Mouse (Mus musculus) MEL (cell line): ENCODE data around the gene Fnip2. TPM values are rescaled to one million over a fixed set of nuclear protein-coding genes. Genes with fewer than 3 reads are reported as not detected.

Experiments
- DNase-seq: peaks from one replicate; pipeline ENCODE4 v3.0.0; 2011; ENCODE audit warnings: low read depth, low spot score
- H3K27ac ChIP-seq: 2 replicates; pipeline ENCODE4 v1.5.1; 2012; ENCODE audit warnings: low read depth, mild to moderate bottlenecking, control low read depth, low read length, moderate library complexity; ENCODE audit not compliant: control insufficient read depth
- H3K27me3 ChIP-seq, 2 experiments: fragments of 150-350 bp in 1 of 2; sonication (generic) in 1 of 2; 2 replicates each; pipeline ENCODE4 v1.6.1; 2012; ENCODE audit warnings: low read length in 2 of 2, mild to moderate bottlenecking in 2 of 2, improper control_type of control experiment in 1 of 2, moderate library complexity in 1 of 2; ENCODE audit not compliant: insufficient read depth in 2 of 2, control insufficient read depth in 1 of 2
- H3K36me3 ChIP-seq, 2 experiments: 2 replicates each; pipeline ENCODE4 v1.6.1; 2012 to 2014; ENCODE audit warnings: low read length in 2 of 2, improper control_type of control experiment in 1 of 2, inconsistent platforms in 1 of 2, mild to moderate bottlenecking in 1 of 2; ENCODE audit not compliant: insufficient read depth in 2 of 2, control insufficient read depth in 1 of 2
- H3K4me1 ChIP-seq, 2 experiments: fragments of 150-350 bp in 1 of 2; sonication (generic) in 1 of 2; 2 replicates each; pipeline ENCODE4 v1.6.1; 2012; ENCODE audit warnings: low read length in 2 of 2, improper control_type of control experiment in 1 of 2, mild to moderate bottlenecking in 1 of 2; ENCODE audit not compliant: insufficient read depth in 2 of 2, control insufficient read depth in 1 of 2
- H3K4me3 ChIP-seq, 2 experiments: fragments of 150-350 bp in 1 of 2; sonication (generic) in 1 of 2; 2 replicates each; pipeline ENCODE4 v1.5.1; 2012; ENCODE audit warnings: low read depth in 2 of 2, low read length in 2 of 2, mild to moderate bottlenecking in 2 of 2, moderate library complexity in 2 of 2, control low read depth in 1 of 2, improper control_type of control experiment in 1 of 2; ENCODE audit not compliant: control insufficient read depth in 1 of 2, insufficient read depth in 1 of 2
- H3K79me2 ChIP-seq: 2 replicates; pipeline ENCODE4 v1.6.1; 2012; ENCODE audit warnings: mild to moderate bottlenecking, low read length, moderate library complexity; ENCODE audit not compliant: control insufficient read depth, poor library complexity, insufficient read depth
- H3K9ac ChIP-seq: 2 replicates; pipeline ENCODE4 v1.6.1; 2012; ENCODE audit warnings: low read depth, mild to moderate bottlenecking, control low read depth, low read length, moderate library complexity; ENCODE audit not compliant: control insufficient read depth, poor library complexity, severe bottlenecking
- H3K9me3 ChIP-seq: fragments of 150-350 bp; sonication (generic); replicated peaks from 2 replicates; pipeline ENCODE4 v1.6.1; 2012; ENCODE audit warnings: mild to moderate bottlenecking, low read length, improper control_type of control experiment, moderate library complexity; ENCODE audit not compliant: insufficient read depth
- BHLHE40 ChIP-seq: IDR thresholded peaks from 2 replicates; pipeline ENCODE4 v1.6.1; 2012; ENCODE audit warnings: low read depth, mild to moderate bottlenecking, inconsistent platforms, low read length, improper control_type of control experiment, borderline replicate concordance
- CHD1 ChIP-seq: IDR thresholded peaks from 2 replicates; pipeline ENCODE4 v1.6.1; 2012; ENCODE audit warnings: low read depth, mild to moderate bottlenecking, inconsistent platforms, low read length, improper control_type of control experiment
- E2F4 ChIP-seq: IDR thresholded peaks from 2 replicates; pipeline ENCODE4 v1.6.1; 2011; ENCODE audit warnings: low read depth, low read length, improper control_type of control experiment, borderline replicate concordance
- ELF1 ChIP-seq: IDR thresholded peaks from 2 replicates; pipeline ENCODE4 v1.6.1; 2014; ENCODE audit warnings: low read depth, mild to moderate bottlenecking, inconsistent platforms, low read length, improper control_type of control experiment, moderate library complexity
- EP300 ChIP-seq, 2 experiments: IDR thresholded peaks; 2 replicates each; pipeline ENCODE4 v1.6.1; 2011; ENCODE audit warnings: improper control_type of control experiment in 2 of 2, low read length in 2 of 2, low read depth in 1 of 2, mild to moderate bottlenecking in 1 of 2
- GABPA ChIP-seq: IDR thresholded peaks from 2 replicates; pipeline ENCODE4 v1.6.1; 2012; ENCODE audit warnings: low read depth, mild to moderate bottlenecking, inconsistent platforms, low read length, improper control_type of control experiment, moderate library complexity
- HCFC1 ChIP-seq: IDR thresholded peaks from 2 replicates; pipeline ENCODE4 v1.6.1; 2012; ENCODE audit warnings: low read depth, mild to moderate bottlenecking, inconsistent platforms, low read length, improper control_type of control experiment, moderate library complexity
- JUND ChIP-seq: IDR thresholded peaks from 2 replicates; pipeline ENCODE4 v1.6.1; 2011; ENCODE audit warnings: low read depth, mild to moderate bottlenecking, improper control_type of control experiment, low read length
- KAT2A ChIP-seq: conservative IDR thresholded peaks from 2 replicates; pipeline ENCODE4 v1.6.1; 2012; ENCODE audit warnings: low read depth, low read length, improper control_type of control experiment, inconsistent platforms
- MAZ ChIP-seq: IDR thresholded peaks from 2 replicates; pipeline ENCODE4 v1.6.1; 2012; ENCODE audit warnings: low read depth, mild to moderate bottlenecking, inconsistent platforms, low read length, improper control_type of control experiment
- MEF2A ChIP-seq: IDR thresholded peaks from 2 replicates; pipeline ENCODE4 v1.6.1; 2014; ENCODE audit warnings: low read depth, mild to moderate bottlenecking, inconsistent platforms, low read length, improper control_type of control experiment; ENCODE audit not compliant: poor library complexity, insufficient replicate concordance, severe bottlenecking; ENCODE audit errors: extremely low read depth
- MXI1 ChIP-seq: IDR thresholded peaks from 2 replicates; pipeline ENCODE4 v1.6.1; 2011; ENCODE audit warnings: mild to moderate bottlenecking, low read depth, low read length, improper control_type of control experiment
- NELFE ChIP-seq: IDR thresholded peaks from 2 replicates; pipeline ENCODE4 v1.6.1; 2011; ENCODE audit warnings: low read depth, low read length, improper control_type of control experiment
- POLR2A ChIP-seq, 2 experiments: IDR thresholded peaks; 2 replicates each; pipeline ENCODE4 v1.6.1; 2011 to 2012; ENCODE audit warnings: low read length in 2 of 2, mild to moderate bottlenecking in 2 of 2, control low read depth in 1 of 2, improper control_type of control experiment in 1 of 2, low read depth in 1 of 2, moderate library complexity in 1 of 2; ENCODE audit not compliant: control insufficient read depth in 1 of 2, insufficient read depth in 1 of 2, poor library complexity in 1 of 2
- POLR2AphosphoS5 ChIP-seq: IDR thresholded peaks from 2 replicates; pipeline ENCODE4 v1.6.1; 2012; ENCODE audit warnings: low read depth, borderline replicate concordance, mild to moderate bottlenecking, inconsistent platforms, low read length, moderate library complexity, mixed read lengths
- RCOR1 ChIP-seq: IDR thresholded peaks from 2 replicates; pipeline ENCODE4 v1.6.1; 2012; ENCODE audit warnings: low read depth, mild to moderate bottlenecking, inconsistent platforms, low read length, improper control_type of control experiment
- SIN3A ChIP-seq: IDR thresholded peaks from 2 replicates; pipeline ENCODE4 v1.6.1; 2012; ENCODE audit warnings: low read length, improper control_type of control experiment, inconsistent platforms
- TAL1 ChIP-seq: IDR thresholded peaks from 2 replicates; pipeline ENCODE4 v1.6.1; 2012; ENCODE audit warnings: mild to moderate bottlenecking, inconsistent platforms, low read length, moderate library complexity, mixed read lengths
- TCF12 ChIP-seq: IDR thresholded peaks from 2 replicates; pipeline ENCODE4 v1.6.1; 2014; ENCODE audit warnings: low read depth, mild to moderate bottlenecking, inconsistent platforms, low read length, improper control_type of control experiment, moderate library complexity
- USF2 ChIP-seq, 2 experiments: IDR thresholded peaks; 2 replicates each; pipeline ENCODE4 v1.6.1; 2011 to 2012; ENCODE audit warnings: improper control_type of control experiment in 2 of 2, low read length in 2 of 2, borderline replicate concordance in 1 of 2, inconsistent platforms in 1 of 2, low read depth in 1 of 2, mild to moderate bottlenecking in 1 of 2; ENCODE audit not compliant: insufficient read depth in 1 of 2
- ZNF384 ChIP-seq: IDR thresholded peaks from 2 replicates; pipeline ENCODE4 v1.6.1; 2012; ENCODE audit warnings: low read depth, mild to moderate bottlenecking, inconsistent platforms, low read length, improper control_type of control experiment
- polyA plus RNA-seq, 2 experiments: library from polyadenylated mRNA; stranded (reverse) in 1 of 2; unstranded in 1 of 2; fragments of >175 nt in 1 of 2; fragments of >200 nt in 1 of 2; gene quantifications; 2 replicates each; pipeline versions ENCODE4 v1.2.1 to v1.2.4; 2012; ENCODE audit warnings: low replicate concordance in 2 of 2, low read depth in 1 of 2; ENCODE audit not compliant: insufficient read length in 2 of 2, insufficient read depth in 1 of 2, missing spikeins in 1 of 2
- total RNA-seq: library from RNA; depleted of rRNA; stranded (reverse); fragments of 300-350 nt; gene quantifications from 2 replicates; pipeline ENCODE4 v1.2.3, GENCODE M21; 2012

Gene Fnip2
- total and polyA plus RNA-seq, 3 experiments = 10.4 to 65.8 (median 11.0) TPM

GRCm38 (mm10) chr3:79519862-79520261 is 47.7 kb downstream of the Fnip2 start:
- Histone ChIP-seq H3K27ac (no peak overlapping the region), H3K9me3 (no peaks in the 10 kb centered on the region), H3K36me3 (peaks cover 4 to 8% of the 10 kb centered on the region in 2 experiments; a peak in 3 of 4 replicates), H3K79me2 (peaks cover 12% of the 10 kb centered on the region), H3K4me1 (peaks cover 0 to 8% of the 10 kb centered on the region in 2 experiments; a peak in 3 of 4 replicates), H3K4me3 (no peak overlapping the region), H3K27me3 (no peaks in the 10 kb centered on the region), H3K9ac (no peak overlapping the region)
- TF ChIP-seq EP300 (IDR thresholded peaks at IDR 0.05; ENCODE audit: low read depth in 1 of 2, low read length in 2 of 2) = no peak
- TF ChIP-seq ELF1 = no peak
- no peak for TF ChIP-seq CHD1
- no peak for TF ChIP-seq HCFC1
- no peak for TF ChIP-seq POLR2A (IDR thresholded peaks at IDR 0.05; ENCODE audit: control insufficient read depth in 1 of 2, insufficient read depth in 1 of 2, low read depth in 1 of 2, low read length in 2 of 2, poor library complexity in 1 of 2)
- no peak for TF ChIP-seq ZNF384
- no peak for TF ChIP-seq E2F4
- no peak for TF ChIP-seq MEF2A
- TF ChIP-seq NELFE = no peak
- no peak for TF ChIP-seq MAZ
- TF ChIP-seq JUND = no peak
- TF ChIP-seq KAT2A = no peak
- no peak for TF ChIP-seq TAL1
- TF ChIP-seq, all 39 proteins: peak for 0
- no peak for DNase-seq

- H3K27ac ChIP-seq = no peak overlapping the region
- H3K4me3 ChIP-seq = no peak overlapping the region
- no peak for TF ChIP-seq USF2 (IDR thresholded peaks at IDR 0.05; ENCODE audit: borderline replicate concordance in 1 of 2, insufficient read depth in 1 of 2, low read depth in 1 of 2, low read length in 2 of 2)
- TF ChIP-seq RCOR1 = no peak
- no peak for TF ChIP-seq BHLHE40
- TF ChIP-seq TAL1 = no peak
- TF ChIP-seq SIN3A = no peak
- no peak for TF ChIP-seq POLR2A (IDR thresholded peaks at IDR 0.05; ENCODE audit: control insufficient read depth in 1 of 2, insufficient read depth in 1 of 2, low read depth in 1 of 2, low read length in 2 of 2, poor library complexity in 1 of 2)
- TF ChIP-seq POLR2AphosphoS5 = no peak
- no peak for TF ChIP-seq TCF12
- TF ChIP-seq MXI1 = no peak
- TF ChIP-seq GABPA = no peak
- DNase-seq = no peak
- H3K4me1 ChIP-seq = peaks cover 6 to 11% of the 10 kb centered on the region in 2 experiments
- H3K36me3 ChIP-seq = peaks cover 4 to 13% of the 10 kb centered on the region in 2 experiments
- peaks cover 9% of the 10 kb centered on the region; the same call in 1 of the 2 replicates for H3K79me2 ChIP-seq
- no peaks in the 10 kb centered on the region for H3K9me3 ChIP-seq
- H3K9ac ChIP-seq = no peak overlapping the region
- H3K27me3 ChIP-seq = no peaks in the 10 kb centered on the region
Observed at GRCm38 (mm10) chr3:79518761-79519527, 48.7 kb downstream of the Fnip2 start.
